Mouse (Mus musculus) C2C12 (cell line): Measurements from ENCODE around the gene Gm7544.

Experiments used
- CTCF ChIP-seq: IDR thresholded peaks from one replicate; pipeline ENCODE4 v1.5.1; 2011; ENCODE audit not compliant: control insufficient read depth, insufficient read depth, insufficient read length
- FOSL1 ChIP-seq: IDR thresholded peaks from one replicate; pipeline ENCODE4 v1.8.0; 2011; ENCODE audit warnings: mild to moderate bottlenecking, low read length; ENCODE audit not compliant: poor library complexity, insufficient read depth, severe bottlenecking
- MAX ChIP-seq: IDR thresholded peaks from one replicate; pipeline ENCODE4 v1.6.1; 2011; ENCODE audit warnings: mild to moderate bottlenecking, control low read depth
- MYOG ChIP-seq: IDR thresholded peaks from one replicate; pipeline ENCODE4 v1.6.1; 2011; ENCODE audit not compliant: control insufficient read depth, insufficient read length; ENCODE audit errors: extremely low read depth
- USF1 ChIP-seq: IDR thresholded peaks from one replicate; pipeline ENCODE4 v1.6.1; 2011; ENCODE audit warnings: low read depth, mild to moderate bottlenecking, control low read depth, moderate library complexity

DNA sequence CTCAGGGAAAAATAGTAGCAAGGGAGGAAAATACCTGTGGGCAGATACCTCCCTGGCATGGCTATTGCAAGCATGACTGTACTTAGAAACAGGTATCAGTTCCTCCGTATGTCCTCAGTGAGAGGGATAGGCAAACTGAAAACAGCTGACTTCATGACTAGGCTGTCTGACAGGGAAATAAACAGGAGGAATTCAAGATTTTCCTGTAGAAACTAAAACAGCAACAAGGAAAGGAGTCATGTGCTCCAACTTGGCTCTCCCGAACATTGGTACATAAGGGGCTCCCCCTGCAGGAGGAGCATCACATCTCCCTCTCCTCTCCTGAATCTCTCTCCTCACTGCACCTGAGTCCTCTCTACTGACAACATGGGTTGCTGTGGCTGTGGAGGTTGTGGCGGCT, 42.8 kb downstream of the Gm7544 start, which contains the start of gene A030005L19Rik:
- no peak for TF ChIP-seq CTCF
- no peak for TF ChIP-seq USF1
- no peak for TF ChIP-seq MAX
- TF ChIP-seq FOSL1 = no peak
- TF ChIP-seq MYOG = no peak
